Mouse (Mus musculus): Measurements from ENCODE around the gene Dqx1. TPM values are rescaled to one million over a fixed set of nuclear protein-coding genes. Genes with fewer than 3 reads are reported as not detected.

Dqx1 gene
- 1 to 10 TPM in 3 of 4 experiments, under 1 TPM in 1; 0.41 to 2.1 (median 1.5) TPM for total RNA-seq (2022)

- DNase-seq (ENCODE audit: low spot score in 2 of 2), result no peak
Measured at GRCm38 (mm10) chr6:83057790-83058189, at the start of gene Dqx1. Gene Dqx1 (plus strand): TSS chr6:83057844.

GRCm38 (mm10) chr6:83008659-83009058 lies 49.0 kb upstream of the Dqx1 start:
- DNase-seq (ENCODE audit: low spot score in 2 of 2), result no peak

- DNase-seq (ENCODE audit: low spot score in 2 of 2), result no peak
Measured at GRCm38 (mm10) chr6:83010010-83010409, 47.6 kb upstream of the Dqx1 start.

- no peak for DNase-seq (ENCODE audit: low spot score in 2 of 2)
Measured at GRCm38 (mm10) chr6:83011255-83011654, 46.4 kb upstream of the Dqx1 start.

- no peak for DNase-seq (ENCODE audit: low spot score in 2 of 2)
Measured at GRCm38 (mm10) chr6:83011756-83012155, 45.9 kb upstream of the Dqx1 start.

- DNase-seq (ENCODE audit: low spot score in 2 of 2), result no peak
Measured at GRCm38 (mm10) chr6:83013444-83013843, 44.2 kb upstream of the Dqx1 start.

GRCm38 (mm10) chr6:83014482-83015466 lies 42.9 kb upstream of the Dqx1 start:
- DNase-seq (ENCODE audit: low spot score in 2 of 2), result no peak

GRCm38 (mm10) chr6:83015749-83016148 lies 41.9 kb upstream of the Dqx1 start:
- DNase-seq (ENCODE audit: low spot score in 2 of 2), result no peak

- DNase-seq (ENCODE audit: low spot score in 2 of 2), result no peak
Measured at GRCm38 (mm10) chr6:83017190-83017589, 40.5 kb upstream of the Dqx1 start.

GRCm38 (mm10) chr6:83019044-83019443 lies 38.6 kb upstream of the Dqx1 start:
- no peak for DNase-seq (ENCODE audit: low spot score in 2 of 2)

GRCm38 (mm10) chr6:83020121-83020520 lies 37.5 kb upstream of the Dqx1 start:
- DNase-seq (ENCODE audit: low spot score in 2 of 2), result no peak

- no peak for DNase-seq (ENCODE audit: low spot score in 2 of 2)
Measured at GRCm38 (mm10) chr6:83020836-83021593, 36.6 kb upstream of the Dqx1 start.

- no peak for DNase-seq (ENCODE audit: low spot score in 2 of 2)
Measured at GRCm38 (mm10) chr6:83023008-83023407, 34.6 kb upstream of the Dqx1 start.

- no peak for DNase-seq (ENCODE audit: low spot score in 2 of 2)
Measured at GRCm38 (mm10) chr6:83023786-83024185, 33.9 kb upstream of the Dqx1 start.

- no peak for DNase-seq (ENCODE audit: low spot score in 2 of 2)
Measured at GRCm38 (mm10) chr6:83024421-83024820, 33.2 kb upstream of the Dqx1 start.

- DNase-seq (ENCODE audit: low spot score in 2 of 2), result no peak
Measured at GRCm38 (mm10) chr6:83025221-83025620, 32.4 kb upstream of the Dqx1 start.

GRCm38 (mm10) chr6:83027293-83027692 lies 30.4 kb upstream of the Dqx1 start:
- DNase-seq (ENCODE audit: low spot score in 2 of 2), result no peak

GRCm38 (mm10) chr6:83027706-83028105 lies 29.9 kb upstream of the Dqx1 start:
- DNase-seq (ENCODE audit: low spot score in 2 of 2), result no peak

GRCm38 (mm10) chr6:83029777-83030176 lies 27.9 kb upstream of the Dqx1 start:
- no peak for DNase-seq (ENCODE audit: low spot score in 2 of 2)

GRCm38 (mm10) chr6:83031111-83031510 lies 26.5 kb upstream of the Dqx1 start:
- DNase-seq (ENCODE audit: low spot score in 2 of 2), result no peak

- no peak for DNase-seq (ENCODE audit: low spot score in 2 of 2)
Measured at GRCm38 (mm10) chr6:83031921-83032590, 25.6 kb upstream of the Dqx1 start.

GRCm38 (mm10) chr6:83032769-83033191 lies 24.9 kb upstream of the Dqx1 start:
- no peak for DNase-seq (ENCODE audit: low spot score in 2 of 2)

Data from layer of hippocampus, adult 8-10 months (tissue).